Mouse (Mus musculus): ENCODE results near the gene Bcs1l.
A peak's percentile ranks its signal among the peaks of the same experiment; 100 is the strongest.

The Bcs1l gene

DNA sequence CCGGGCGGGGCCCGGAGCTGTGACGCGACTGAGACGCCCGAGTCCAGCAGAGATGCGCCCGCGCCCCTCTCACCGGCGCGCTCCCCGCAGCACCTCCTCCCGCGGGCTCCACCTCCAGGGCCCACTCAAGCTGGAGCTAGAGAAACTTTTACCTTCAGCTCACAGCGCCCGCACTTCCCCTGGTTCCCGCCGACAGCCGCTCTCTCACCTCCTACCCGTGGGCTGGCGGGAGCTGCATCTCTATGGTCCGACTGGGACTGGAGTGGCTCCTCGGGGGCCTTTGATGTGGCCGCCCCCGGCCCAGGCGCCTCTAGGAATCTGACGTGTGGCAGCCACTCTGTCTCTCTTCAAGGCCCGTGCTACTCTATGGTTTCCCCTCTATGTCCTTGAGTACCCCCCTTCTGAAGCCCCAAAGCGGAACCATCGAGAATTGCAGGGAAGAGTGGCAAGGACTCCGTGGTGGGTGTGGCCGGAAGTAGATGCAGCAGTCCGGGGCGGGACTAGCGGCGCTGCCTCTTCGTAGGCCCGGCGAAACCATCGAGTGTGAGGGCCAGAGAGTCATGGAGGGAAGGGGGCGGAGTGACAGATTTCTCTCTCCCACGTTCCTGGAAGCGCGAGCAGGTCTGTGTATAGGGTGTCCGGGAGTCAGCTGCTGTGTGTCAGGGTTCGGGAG, at the start of gene Bcs1l, which contains the start of gene Zfp142:
Bcs1l (plus strand) TSS at position 517 of the 673 bp plus-strand sequence.
Zfp142 (minus strand) TSS at position 474 of the 673 bp plus-strand sequence.
- peak; percentile 98 for DNase-seq

DNA sequence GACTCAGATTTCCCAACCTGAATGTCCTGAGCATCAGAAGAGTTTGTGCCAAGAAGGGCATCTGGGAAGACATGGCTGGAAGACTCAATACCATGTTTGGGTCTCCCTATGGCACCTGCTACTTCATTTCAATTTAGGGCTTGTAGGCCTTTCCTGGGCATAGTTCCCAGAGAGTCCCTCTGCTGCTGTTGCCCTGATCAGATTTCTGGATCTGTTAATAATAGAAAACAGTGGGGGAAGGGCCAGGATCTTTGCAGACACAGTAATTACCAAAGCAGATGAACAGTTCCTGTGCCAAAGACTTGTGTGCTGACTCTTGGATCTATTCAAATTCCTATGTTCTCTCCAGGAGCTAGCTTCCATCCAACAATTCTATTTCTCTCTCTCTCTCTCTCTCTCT, 49.4 kb upstream of the Bcs1l start:
- DNase-seq: no peak

DNA sequence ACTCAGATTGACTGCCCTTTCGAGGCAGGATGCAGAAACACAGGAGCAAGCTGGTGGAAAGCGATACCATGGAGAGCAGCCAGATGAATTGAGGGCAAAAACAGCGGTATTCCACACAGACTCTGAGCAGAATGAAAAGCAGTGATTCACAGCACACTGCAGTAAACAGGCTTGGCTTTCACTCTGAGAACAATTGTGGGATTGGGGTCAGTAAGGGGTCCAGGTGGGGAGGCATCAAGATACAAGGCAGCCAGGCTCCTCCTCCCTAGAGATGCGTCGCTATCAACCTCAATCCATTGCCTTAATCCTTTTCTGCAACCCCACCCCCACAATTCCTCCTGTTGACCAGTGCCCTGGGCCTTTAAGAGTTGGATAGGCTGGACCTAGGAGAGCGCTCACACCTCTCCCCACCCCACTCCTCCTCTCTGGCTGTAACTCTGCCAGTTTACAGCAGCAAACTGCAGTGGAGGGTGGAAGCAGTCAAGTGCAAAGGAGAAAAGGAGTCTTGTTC, 45.6 kb upstream of the Bcs1l start, which contains the start of gene Plcd4:
Plcd4 (plus strand) TSS at position 438 of the 511 bp plus-strand sequence.
- DNase-seq: peak; percentile 57 to 59

DNA sequence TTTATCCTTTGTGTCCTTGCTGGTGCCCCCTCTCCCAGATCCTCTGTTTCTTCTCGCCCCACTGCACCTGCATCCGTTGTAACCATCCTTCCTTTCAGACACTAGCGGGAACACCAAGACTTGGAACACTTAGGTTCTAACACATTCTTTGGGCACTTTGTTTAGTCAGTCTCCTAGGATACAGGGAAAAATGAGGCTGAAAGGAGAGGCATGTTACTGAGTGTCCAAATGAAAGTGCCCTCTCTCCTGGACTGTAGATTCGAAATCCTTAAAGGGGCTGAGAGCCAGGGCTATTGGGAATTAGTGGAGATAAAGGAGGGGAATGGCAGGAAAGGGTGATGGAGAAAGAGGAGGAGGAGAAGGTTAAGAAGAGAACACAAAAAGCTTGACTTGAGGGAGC, 43.9 kb upstream of the Bcs1l start, which contains the start of gene Usp37:
Usp37 (minus strand) TSS at position 101 of the 400 bp plus-strand sequence.
- DNase-seq: no peak

DNA sequence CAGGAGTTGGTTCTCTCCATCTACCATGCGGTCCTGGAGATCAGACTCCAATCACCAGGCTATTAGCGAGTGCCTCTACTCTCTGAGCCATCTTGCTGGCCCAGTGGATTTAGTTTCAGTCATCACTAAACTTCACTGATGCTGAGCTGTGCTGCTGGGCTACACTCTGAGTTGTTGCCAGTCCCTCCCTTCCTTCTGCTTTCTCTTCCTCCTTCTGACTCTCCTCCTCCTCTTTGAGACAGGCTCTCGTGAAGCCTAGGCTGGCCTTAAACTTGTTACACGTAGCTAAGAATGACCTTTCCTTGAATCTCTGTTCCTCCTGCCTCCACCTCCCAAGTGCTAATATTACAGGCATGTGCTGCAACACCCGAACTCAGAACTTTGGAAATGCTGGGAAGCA, 29.0 kb upstream of the Bcs1l start:
- DNase-seq: no peak

DNA sequence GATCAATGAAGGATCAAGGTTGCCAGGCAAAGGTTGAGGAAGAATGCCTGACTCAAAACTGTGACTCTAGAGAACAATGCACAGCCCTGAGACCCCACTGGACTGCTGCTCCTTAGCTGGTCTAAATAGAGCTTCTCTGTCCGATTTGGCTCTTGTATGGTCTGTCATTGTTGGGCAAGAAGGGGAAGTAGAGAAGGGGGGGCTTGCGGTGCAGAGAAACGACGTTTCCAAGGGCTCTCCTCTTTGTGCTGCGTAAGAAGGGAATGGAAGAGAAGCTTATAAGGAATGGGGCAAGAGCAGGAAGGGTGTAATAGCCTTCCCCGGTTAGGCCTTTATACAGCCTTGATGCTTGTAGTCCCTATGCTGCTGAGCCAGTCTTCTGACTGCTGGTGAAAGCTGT, 22.3 kb upstream of the Bcs1l start:
- DNase-seq: no peak

DNA sequence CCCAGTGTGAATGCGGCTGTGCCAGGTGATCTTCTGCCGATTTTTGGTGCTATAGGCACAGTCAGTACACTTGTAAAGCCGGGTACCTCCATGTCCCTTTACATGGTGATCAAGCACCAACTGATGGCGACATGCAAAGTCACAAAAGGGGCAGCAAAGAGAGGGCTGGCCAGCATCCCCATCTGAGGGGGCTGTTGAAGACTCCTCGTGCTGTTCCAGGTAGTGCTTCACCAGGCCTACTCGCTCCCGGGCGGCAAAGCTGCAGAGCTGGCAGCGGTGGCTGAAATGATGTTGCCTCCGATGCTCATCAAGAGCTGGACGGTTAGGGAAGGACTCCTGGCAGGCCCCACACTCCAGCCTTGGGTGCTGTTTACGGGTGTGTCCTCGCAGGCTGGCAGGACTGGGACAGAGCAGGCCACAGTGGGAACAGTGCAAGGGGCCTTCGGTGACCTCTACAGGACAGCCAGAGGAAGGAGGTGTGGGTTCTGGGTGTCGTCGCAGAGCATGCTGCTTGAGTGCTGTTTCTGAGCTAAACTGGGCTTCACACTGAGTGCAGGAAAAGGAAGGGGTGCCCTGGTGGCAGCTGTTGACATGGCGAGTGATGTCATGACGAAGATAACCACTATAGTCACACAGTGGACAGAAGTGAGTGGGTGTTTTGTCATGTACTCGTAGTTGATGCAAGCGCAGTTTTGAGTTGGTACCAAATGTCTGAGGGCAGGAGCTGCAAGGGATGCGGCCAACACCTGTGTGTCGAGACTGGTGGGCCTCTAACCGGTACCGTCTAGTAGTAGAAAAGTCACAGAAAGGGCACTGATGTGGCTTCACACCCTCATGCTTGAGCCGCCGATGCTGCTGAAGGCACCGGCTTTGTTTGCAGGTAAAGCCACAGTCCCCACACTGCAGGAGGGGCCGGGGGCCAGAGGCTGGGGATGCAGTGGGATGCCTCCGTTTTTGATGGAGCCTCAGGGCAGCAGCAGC, 18.1 kb upstream of the Bcs1l start:
- no peak for DNase-seq

DNA sequence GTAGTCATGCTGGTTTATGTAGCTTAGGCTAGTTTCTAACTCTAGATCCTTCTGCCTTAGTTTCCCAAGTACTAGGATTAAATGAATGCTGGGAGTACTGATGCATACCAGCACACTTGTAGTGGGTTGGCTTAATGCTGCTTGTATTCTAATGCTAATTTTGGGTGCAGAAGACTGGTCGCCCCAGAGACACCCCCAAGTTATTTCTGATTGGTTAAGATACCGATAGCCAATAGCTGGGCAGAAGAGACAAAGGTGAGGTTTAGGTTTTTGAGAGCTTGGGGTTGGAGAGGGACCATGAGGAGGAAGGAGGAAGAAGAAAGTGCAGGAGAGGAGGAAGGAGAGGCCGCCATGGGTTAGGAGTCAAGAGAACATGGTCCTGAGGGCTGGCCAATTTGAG, 5.5 kb upstream of the Bcs1l start:
- DNase-seq: no peak

DNA sequence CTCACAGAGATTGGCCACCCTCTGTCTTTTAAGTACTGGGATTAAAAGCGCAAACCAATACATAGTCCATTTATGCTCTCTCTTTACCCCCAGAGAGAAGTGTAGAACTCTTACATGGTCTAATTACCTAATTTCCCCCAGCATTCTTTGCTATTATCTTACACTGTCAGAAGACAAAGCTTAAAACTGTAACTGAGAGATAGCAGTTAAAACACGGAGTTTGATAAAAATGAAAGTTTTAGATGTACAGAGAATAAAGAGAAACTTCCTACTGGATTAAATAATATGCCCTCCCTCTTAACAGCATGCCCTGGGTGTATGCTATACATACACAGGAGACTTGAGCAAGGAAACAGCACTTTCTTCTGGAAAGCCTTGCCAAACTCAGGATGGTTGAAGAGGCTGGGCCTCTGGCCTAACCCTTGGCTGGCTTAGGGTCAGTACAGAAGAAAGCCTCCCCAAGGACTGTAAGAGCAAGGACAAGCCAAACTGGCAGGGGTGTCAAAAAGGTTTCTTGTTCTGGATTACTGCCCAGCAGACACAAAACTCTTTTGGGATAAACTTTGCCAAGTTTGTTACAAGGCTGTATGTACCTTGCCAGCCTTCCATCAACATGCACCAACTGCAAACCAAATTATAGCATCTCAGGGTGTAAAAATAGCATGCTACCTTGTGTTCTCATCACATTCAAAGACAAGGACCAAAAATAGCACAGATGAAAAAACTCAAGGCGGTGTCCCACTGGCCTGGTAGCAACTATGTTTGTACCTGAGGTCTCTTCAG, 3.3 kb upstream of the Bcs1l start:
- no peak for DNase-seq

DNA sequence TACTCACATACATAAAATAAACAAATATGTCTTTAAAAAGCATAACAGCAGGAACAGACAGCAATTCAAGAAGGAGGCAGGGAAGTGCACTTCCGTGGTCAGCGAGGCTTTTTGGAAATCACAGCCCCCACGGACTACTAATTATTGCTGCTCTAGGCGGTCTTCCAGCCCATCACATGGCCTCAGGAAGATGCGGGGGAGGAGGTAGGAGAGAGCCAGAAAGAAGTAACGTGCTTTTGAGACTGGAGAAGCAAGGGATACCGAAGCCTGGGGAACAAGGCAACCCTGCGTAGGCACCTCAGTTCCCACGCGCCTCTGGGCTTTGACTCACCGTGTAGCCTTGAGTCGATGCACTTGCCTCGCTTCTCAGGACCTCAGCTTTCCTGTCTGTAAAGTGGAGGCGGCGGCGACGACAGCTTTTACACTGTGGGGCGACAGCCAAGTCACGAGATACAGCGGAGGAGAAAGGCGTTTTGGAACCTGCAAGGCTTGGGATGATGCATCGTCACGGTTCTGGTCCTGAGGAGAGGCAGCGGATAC, 786 bp upstream of the Bcs1l start:
- DNase-seq: no peak

DNA sequence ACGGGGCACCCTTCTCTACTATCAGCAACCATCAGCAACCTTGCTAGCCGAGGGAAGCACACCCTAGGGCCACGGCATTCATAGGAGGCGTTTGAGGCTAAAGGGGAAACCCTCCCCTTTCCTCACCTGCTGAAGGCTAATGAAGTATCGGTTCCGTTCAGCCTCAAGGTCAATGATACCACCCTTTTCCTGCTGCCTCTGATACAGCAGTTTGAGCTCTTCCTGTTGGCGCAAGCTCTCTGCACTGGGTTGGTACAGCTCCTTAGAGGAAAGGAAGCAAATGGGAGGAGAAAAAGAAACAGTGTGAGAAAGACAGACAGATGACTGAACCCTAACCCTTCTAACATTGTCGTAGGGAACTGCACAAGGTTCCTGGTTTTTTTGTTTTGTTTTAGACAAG, 6.3 kb downstream of the Bcs1l start:
- DNase-seq: no peak

DNA sequence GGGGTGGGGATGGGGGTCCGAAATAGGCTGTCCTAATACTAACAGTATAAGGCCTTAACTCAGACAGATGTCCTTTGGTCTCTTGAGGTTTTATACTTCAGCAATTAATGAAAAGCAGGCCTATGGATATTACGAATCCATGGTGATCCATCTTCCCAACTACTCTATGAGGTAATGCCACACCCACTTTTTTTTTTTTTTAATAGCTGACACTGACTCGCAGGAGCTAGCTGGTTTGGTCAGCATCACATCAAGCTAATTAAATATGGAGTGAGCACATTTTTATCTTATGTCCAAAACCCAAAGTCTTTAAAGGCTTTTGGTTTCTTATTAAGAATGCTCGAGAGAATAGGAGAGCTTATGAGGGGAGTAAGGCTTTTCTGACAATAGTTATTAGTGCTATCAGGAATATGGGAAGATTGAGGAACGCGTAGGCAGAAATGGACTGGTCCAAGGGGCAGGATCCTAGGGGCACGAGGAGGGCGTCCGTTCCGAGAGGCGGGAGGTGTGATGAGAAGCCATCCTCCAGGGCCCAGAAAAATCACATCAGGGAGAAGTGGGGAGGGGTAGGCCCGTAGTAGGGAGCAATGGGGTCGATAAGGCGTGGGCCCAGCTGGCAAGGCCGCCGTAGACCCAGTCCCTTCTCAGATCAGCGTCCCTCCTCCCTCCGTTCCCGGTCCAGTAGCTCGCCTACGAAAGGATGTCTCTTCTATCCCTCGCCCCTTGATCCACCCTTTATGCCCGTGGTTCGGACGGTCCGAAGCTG, 12.6 kb downstream of the Bcs1l start:
- no peak for DNase-seq

DNA sequence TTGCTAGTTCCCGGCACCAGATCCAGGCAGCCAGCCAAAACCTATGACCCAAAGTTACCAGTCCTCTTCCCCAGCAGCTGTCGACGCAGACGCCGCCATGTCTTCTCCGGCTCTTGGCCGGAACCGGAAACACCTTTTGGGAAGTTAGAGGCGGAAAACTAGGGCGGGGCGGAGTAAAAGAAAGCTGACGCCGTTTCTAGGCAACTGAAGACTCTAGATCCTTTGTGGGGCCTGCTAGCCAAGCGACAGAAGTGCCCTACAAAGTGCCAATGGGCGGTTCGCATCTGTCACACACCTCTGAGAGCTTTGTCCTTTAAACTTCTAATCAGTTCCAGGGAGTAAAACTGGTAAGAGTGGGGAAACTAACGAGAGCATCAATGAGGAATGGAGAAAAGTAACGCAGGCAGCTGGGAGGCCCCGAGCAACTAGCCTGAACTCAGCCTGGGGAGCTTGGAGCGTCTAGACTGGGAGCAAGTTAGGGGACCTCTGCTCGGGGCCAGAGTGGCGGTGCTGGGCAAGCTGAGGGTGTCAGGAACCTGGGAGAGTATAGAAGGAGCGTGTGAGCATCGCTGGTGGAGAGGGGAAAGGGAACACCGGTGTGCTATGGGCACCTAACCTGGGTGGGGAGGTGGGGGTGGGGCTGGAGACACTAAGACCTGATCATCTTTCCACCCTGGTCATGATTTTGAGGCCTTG, 13.3 kb downstream of the Bcs1l start, which contains the start of the genes Rnf25 and Stk36:
Rnf25 (minus strand) TSS at position 131 of the 696 bp plus-strand sequence.
Stk36 (plus strand) TSS at position 179 of the 696 bp plus-strand sequence.
- peak; percentile 79 to 80 for DNase-seq

DNA sequence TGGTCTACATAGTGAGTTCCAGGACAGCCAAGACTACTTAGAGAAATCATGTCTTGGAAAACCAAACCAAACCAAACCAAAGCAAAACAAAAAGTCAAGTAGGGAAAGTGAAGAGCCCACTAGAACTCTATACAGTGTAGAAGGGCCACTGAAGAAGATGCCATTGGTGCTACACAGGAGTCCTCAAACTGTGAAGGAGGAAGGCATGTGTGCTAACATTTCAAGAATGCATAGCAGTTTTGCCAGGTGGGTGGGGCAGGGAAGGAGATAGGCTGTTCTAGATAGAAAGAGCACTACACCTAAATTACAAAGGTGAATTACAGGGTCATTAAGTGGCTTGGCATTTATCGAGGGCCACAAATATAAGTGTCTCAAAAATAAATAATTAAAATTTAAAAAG, 36.1 kb downstream of the Bcs1l start:
- DNase-seq: no peak

DNA sequence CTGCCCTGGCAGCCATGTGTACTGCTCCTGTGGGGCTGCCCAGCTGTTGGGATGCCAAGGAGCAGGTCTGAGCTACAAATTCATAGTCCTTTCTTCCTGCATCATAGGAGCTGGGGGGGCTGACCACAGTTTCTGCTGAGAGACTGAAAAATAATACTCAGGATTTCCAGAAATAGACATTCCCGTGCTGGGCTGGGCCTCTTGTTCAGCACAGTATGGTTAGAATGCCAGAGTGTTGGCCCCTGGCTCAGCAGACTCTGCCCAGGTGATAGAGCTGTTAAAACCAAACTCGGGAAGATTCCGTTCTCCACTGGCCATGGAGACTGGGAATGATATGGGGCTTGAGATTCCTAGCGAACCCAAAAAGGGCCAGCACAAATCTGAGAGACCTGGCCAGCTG, 38.0 kb downstream of the Bcs1l start:
- no peak for DNase-seq

DNA sequence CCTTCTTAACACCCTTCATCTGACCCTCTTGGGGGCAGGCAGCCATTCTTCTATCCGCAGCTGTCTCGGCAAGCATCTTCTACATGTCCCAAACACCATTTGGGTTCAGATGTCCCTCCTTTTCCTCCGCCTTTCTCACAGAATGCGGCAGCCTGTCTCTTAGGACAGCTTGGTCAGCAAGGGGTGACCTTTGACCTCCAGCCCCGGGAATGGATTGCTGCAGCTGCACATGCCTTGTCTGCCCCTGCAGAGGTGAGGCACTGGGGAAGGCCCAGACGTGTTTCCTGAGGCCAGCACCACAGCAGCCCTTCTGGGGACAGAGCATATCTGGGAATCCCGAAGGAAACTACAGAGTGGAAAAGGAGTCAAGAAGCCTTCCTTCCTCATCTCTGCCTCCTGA, 39.9 kb downstream of the Bcs1l start:
- DNase-seq: no peak

DNA sequence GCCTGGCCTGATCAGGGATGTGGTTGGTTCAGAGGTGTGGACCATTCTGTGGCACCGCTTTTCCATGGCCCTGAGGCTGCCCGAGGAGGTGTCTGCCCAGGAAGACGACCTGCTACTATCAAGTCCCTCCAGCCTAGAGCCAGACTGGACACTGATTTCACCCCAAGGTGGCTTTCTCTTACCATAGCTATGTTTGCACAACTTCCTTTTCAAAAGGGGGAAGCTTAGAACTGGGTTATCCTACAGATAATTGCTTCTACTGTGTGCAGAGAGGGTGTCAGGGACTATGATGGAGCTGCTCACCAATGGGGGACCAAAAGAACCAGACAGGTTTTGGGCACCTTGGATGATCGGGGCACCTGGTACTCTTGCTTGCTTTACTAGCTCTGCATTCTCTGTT, 44.6 kb downstream of the Bcs1l start:
- no peak for DNase-seq
